Mouse (Mus musculus): ENCODE measurements at regions not wholly inside any gene's neighbourhood (a gene's known extent, or its start where the extent isn't known, plus 50 kb on each side); places are given as distances from the start of the nearest gene placed in this dataset.
A peak's percentile ranks its signal among the peaks of the same experiment; 100 is the strongest.

GRCm38 (mm10) chr2:166237554-166238269 lies 82.2 kb upstream of the Sulf2 start:
- DNase-seq, result no peak
- Histone ChIP-seq H3K9ac (replicated peaks; ENCODE audit: low read length) (no peak overlapping the region), H3K4me1 (ENCODE audit: control insufficient read depth, insufficient read depth, low read length) (peaks cover 10% of the 10 kb centered on the region), H3K36me3 (ENCODE audit: control insufficient read depth, insufficient read depth, low read length) (no peaks in the 10 kb centered on the region), H3K27me3 (ENCODE audit: control insufficient read depth, insufficient read depth, low read length) (no peaks in the 10 kb centered on the region), H3K4me3 (replicated peaks; ENCODE audit: low read depth, low read length) (no peak overlapping the region), H3K9me3 (ENCODE audit: control insufficient read depth, low read length) (no peaks in the 10 kb centered on the region), H3K4me2 (ENCODE audit: low read length) (no peak overlapping the region), H3K27ac (replicated peaks; ENCODE audit: low read depth, low read length) (0 out of 2 replicates have a peak overlapping the region, but pooled peaks have one; percentile 16)
- no peak for ATAC-seq (ENCODE audit: low FRiP score, low TSS enrichment)
- 38% methylated on average over 13 of the region's 13 CpGs for WGBS

GRCm38 (mm10) chr2:166236102-166236501 lies 80.6 kb upstream of the Sulf2 start:
- H3K4me2 ChIP-seq (ENCODE audit: low read length), result no peak overlapping the region
- no peaks in the 10 kb centered on the region for H3K36me3 ChIP-seq (ENCODE audit: control insufficient read depth, insufficient read depth, low read length)
- WGBS, result 93% methylated on average over 5 of the region's 5 CpGs
- no peak for ATAC-seq (ENCODE audit: low FRiP score, low TSS enrichment)
- H3K9me3 ChIP-seq (ENCODE audit: control insufficient read depth, low read length), result no peaks in the 10 kb centered on the region
- DNase-seq, result no peak
- peaks cover 10% of the 10 kb centered on the region for H3K4me1 ChIP-seq (ENCODE audit: control insufficient read depth, insufficient read depth, low read length)
- H3K9ac ChIP-seq (replicated peaks; ENCODE audit: low read length), result no peak overlapping the region
- H3K27ac ChIP-seq (replicated peaks; ENCODE audit: low read depth, low read length), result no peak overlapping the region
- no peaks in the 10 kb centered on the region for H3K27me3 ChIP-seq (ENCODE audit: control insufficient read depth, insufficient read depth, low read length)
- no peak overlapping the region for H3K4me3 ChIP-seq (replicated peaks; ENCODE audit: low read depth, low read length)

GRCm38 (mm10) chr2:166234579-166235212 lies 79.2 kb upstream of the Sulf2 start:
- H3K27me3 ChIP-seq (ENCODE audit: control insufficient read depth, insufficient read depth, low read length), result no peaks in the 10 kb centered on the region
- H3K4me3 ChIP-seq (replicated peaks; ENCODE audit: low read depth, low read length), result no peak overlapping the region
- ATAC-seq (ENCODE audit: low FRiP score, low TSS enrichment) (no peak), DNase-seq (no peak)
- H3K27ac ChIP-seq (replicated peaks; ENCODE audit: low read depth, low read length), result no peak overlapping the region
- H3K4me2 ChIP-seq (ENCODE audit: low read length), result no peak overlapping the region
- no peaks in the 10 kb centered on the region for H3K9me3 ChIP-seq (ENCODE audit: control insufficient read depth, low read length)
- no peak overlapping the region for H3K9ac ChIP-seq (replicated peaks; ENCODE audit: low read length)
- H3K36me3 ChIP-seq (ENCODE audit: control insufficient read depth, insufficient read depth, low read length), result no peaks in the 10 kb centered on the region
- peaks cover 10% of the 10 kb centered on the region for H3K4me1 ChIP-seq (ENCODE audit: control insufficient read depth, insufficient read depth, low read length)
- 84% methylated on average over 7 of the region's 7 CpGs for WGBS

- Histone ChIP-seq H3K4me2 (ENCODE audit: low read length) (no peak overlapping the region), H3K27ac (replicated peaks; ENCODE audit: low read depth, low read length) (no peak overlapping the region), H3K4me1 (ENCODE audit: control insufficient read depth, insufficient read depth, low read length) (peaks cover 9% of the 10 kb centered on the region), H3K4me3 (replicated peaks; ENCODE audit: low read depth, low read length) (no peak overlapping the region), H3K9me3 (ENCODE audit: control insufficient read depth, low read length) (no peaks in the 10 kb centered on the region), H3K36me3 (ENCODE audit: control insufficient read depth, insufficient read depth, low read length) (no peaks in the 10 kb centered on the region), H3K27me3 (ENCODE audit: control insufficient read depth, insufficient read depth, low read length) (no peaks in the 10 kb centered on the region), H3K9ac (replicated peaks; ENCODE audit: low read length) (no peak overlapping the region)
- no peak for DNase-seq
- WGBS, result 87% methylated on average over 1 of the region's 1 CpGs
- no peak for ATAC-seq (ENCODE audit: low FRiP score, low TSS enrichment)
These were observed 77.8 kb upstream of the Sulf2 start for GRCm38 (mm10) chr2:166233246-166233645.

- no peaks in the 10 kb centered on the region for H3K27me3 ChIP-seq (ENCODE audit: control insufficient read depth, insufficient read depth, low read length)
- WGBS, result 76% methylated on average over 3 of the region's 3 CpGs
- no peaks in the 10 kb centered on the region for H3K9me3 ChIP-seq (ENCODE audit: control insufficient read depth, low read length)
- no peaks in the 10 kb centered on the region for H3K36me3 ChIP-seq (ENCODE audit: control insufficient read depth, insufficient read depth, low read length)
- H3K4me1 ChIP-seq (ENCODE audit: control insufficient read depth, insufficient read depth, low read length), result peaks cover 2% of the 10 kb centered on the region; the same call in 1 of the 2 replicates
- no peak overlapping the region for H3K9ac ChIP-seq (replicated peaks; ENCODE audit: low read length)
- H3K27ac ChIP-seq (replicated peaks; ENCODE audit: low read depth, low read length), result no peak overlapping the region
- no peak for DNase-seq
- no peak for ATAC-seq (ENCODE audit: low FRiP score, low TSS enrichment)
- no peak overlapping the region for H3K4me2 ChIP-seq (ENCODE audit: low read length)
- H3K4me3 ChIP-seq (replicated peaks; ENCODE audit: low read depth, low read length), result no peak overlapping the region
These were observed 76.9 kb upstream of the Sulf2 start for GRCm38 (mm10) chr2:166232376-166232775.

- DNase-seq (no peak), ATAC-seq (ENCODE audit: low FRiP score, low TSS enrichment) (no peak)
- H3K9me3 ChIP-seq (ENCODE audit: control insufficient read depth, low read length), result no peaks in the 10 kb centered on the region
- H3K4me1 ChIP-seq (ENCODE audit: control insufficient read depth, insufficient read depth, low read length), result 0 out of 2 replicates have a peak, but pooled peaks cover 4% of the 10 kb centered on the region
- 85% methylated on average over 6 of the region's 6 CpGs for WGBS
- H3K27ac ChIP-seq (replicated peaks; ENCODE audit: low read depth, low read length), result no peak overlapping the region
- H3K4me2 ChIP-seq (ENCODE audit: low read length), result no peak overlapping the region
- H3K9ac ChIP-seq (replicated peaks; ENCODE audit: low read length), result no peak overlapping the region
- no peak overlapping the region for H3K4me3 ChIP-seq (replicated peaks; ENCODE audit: low read depth, low read length)
- H3K36me3 ChIP-seq (ENCODE audit: control insufficient read depth, insufficient read depth, low read length), result no peaks in the 10 kb centered on the region
- H3K27me3 ChIP-seq (ENCODE audit: control insufficient read depth, insufficient read depth, low read length), result no peaks in the 10 kb centered on the region
These were observed 75.2 kb upstream of the Sulf2 start for GRCm38 (mm10) chr2:166230617-166231016.

- Histone ChIP-seq H3K9ac (replicated peaks; ENCODE audit: low read length) (no peak overlapping the region), H3K4me3 (replicated peaks; ENCODE audit: low read depth, low read length) (no peak overlapping the region), H3K27ac (replicated peaks; ENCODE audit: low read depth, low read length) (no peak overlapping the region), H3K9me3 (ENCODE audit: control insufficient read depth, low read length) (no peaks in the 10 kb centered on the region), H3K27me3 (ENCODE audit: control insufficient read depth, insufficient read depth, low read length) (no peaks in the 10 kb centered on the region), H3K36me3 (ENCODE audit: control insufficient read depth, insufficient read depth, low read length) (no peaks in the 10 kb centered on the region), H3K4me1 (ENCODE audit: control insufficient read depth, insufficient read depth, low read length) (0 out of 2 replicates have a peak, but pooled peaks cover 4% of the 10 kb centered on the region), H3K4me2 (ENCODE audit: low read length) (no peak overlapping the region)
- DNase-seq (no peak), ATAC-seq (ENCODE audit: low FRiP score, low TSS enrichment) (no peak)
- WGBS, result 72% methylated on average over 6 of the region's 6 CpGs
These were observed 72.9 kb upstream of the Sulf2 start for GRCm38 (mm10) chr2:166228356-166228755.

GRCm38 (mm10) chr2:166227496-166227895 lies 72.0 kb upstream of the Sulf2 start:
- Histone ChIP-seq H3K27ac (replicated peaks; ENCODE audit: low read depth, low read length) (no peak overlapping the region), H3K4me2 (ENCODE audit: low read length) (no peak overlapping the region), H3K9ac (replicated peaks; ENCODE audit: low read length) (no peak overlapping the region), H3K4me3 (replicated peaks; ENCODE audit: low read depth, low read length) (no peak overlapping the region), H3K36me3 (ENCODE audit: control insufficient read depth, insufficient read depth, low read length) (no peaks in the 10 kb centered on the region), H3K4me1 (ENCODE audit: control insufficient read depth, insufficient read depth, low read length) (0 out of 2 replicates have a peak, but pooled peaks cover 4% of the 10 kb centered on the region), H3K9me3 (ENCODE audit: control insufficient read depth, low read length) (no peaks in the 10 kb centered on the region), H3K27me3 (ENCODE audit: control insufficient read depth, insufficient read depth, low read length) (no peaks in the 10 kb centered on the region)
- DNase-seq (no peak), ATAC-seq (ENCODE audit: low FRiP score, low TSS enrichment) (no peak)
- WGBS, result 50% methylated on average over 5 of the region's 5 CpGs

GRCm38 (mm10) chr2:166226929-166227328 lies 71.5 kb upstream of the Sulf2 start:
- ATAC-seq (ENCODE audit: low FRiP score, low TSS enrichment) (no peak), DNase-seq (no peak)
- 17% methylated on average over 3 of the region's 3 CpGs for WGBS
- Histone ChIP-seq H3K9me3 (ENCODE audit: control insufficient read depth, low read length) (no peaks in the 10 kb centered on the region), H3K27me3 (ENCODE audit: control insufficient read depth, insufficient read depth, low read length) (no peaks in the 10 kb centered on the region), H3K4me2 (ENCODE audit: low read length) (no peak overlapping the region), H3K4me1 (ENCODE audit: control insufficient read depth, insufficient read depth, low read length) (0 out of 2 replicates have a peak, but pooled peaks cover 4% of the 10 kb centered on the region), H3K9ac (replicated peaks; ENCODE audit: low read length) (no peak overlapping the region), H3K27ac (replicated peaks; ENCODE audit: low read depth, low read length) (no peak overlapping the region), H3K4me3 (replicated peaks; ENCODE audit: low read depth, low read length) (no peak overlapping the region), H3K36me3 (ENCODE audit: control insufficient read depth, insufficient read depth, low read length) (no peaks in the 10 kb centered on the region)
